Comparison of ENCODE assay signal across 11 mouse cellular contexts in genomic region chrX:10776516-10776818, GRCm38 (mm10).
A peak's percentile ranks its signal among the peaks of the same experiment; 100 is the strongest.
DNase-seq lines count a peak whose midpoint lies in the region; ATAC-seq and TF ChIP-seq lines count a peak whose summit lies in the region.
"Had no signal": no experiment of that assay in that cellular context is flagged by ENCODE, and none has a peak within 500 bp of the region (broad histone marks: within the 10 kb centered on the region; RNA-seq: fewer than 3 reads in every experiment).

No protein-coding gene starts in this region.

- H3K9me3 ChIP-seq in intestine, embryonic 14.5 days (ENCODE audit: control insufficient read depth, low read length): no peaks in the 10 kb centered on the region
- H3K9me3 ChIP-seq in intestine, postnatal 0 days (ENCODE audit: control insufficient read depth): no peaks in the 10 kb centered on the region
- no peaks in the 10 kb centered on the region for H3K9me3 ChIP-seq in limb, embryonic 15.5 days
- no peaks in the 10 kb centered on the region for H3K9me3 ChIP-seq in hindbrain, postnatal 0 days (ENCODE audit: low read length)
- H3K9me3 ChIP-seq: hindbrain, embryonic 10.5 days; liver, embryonic 15.5 days had no signal

- no peaks in the 10 kb centered on the region for H3K4me1 ChIP-seq in intestine, embryonic 14.5 days (replicated peaks; ENCODE audit: control insufficient read depth, insufficient read depth, low read length)
- no peaks in the 10 kb centered on the region for H3K4me1 ChIP-seq in intestine, postnatal 0 days (replicated peaks; ENCODE audit: control insufficient read depth, insufficient read depth, low read length)
- no peaks in the 10 kb centered on the region for H3K4me1 ChIP-seq in limb, embryonic 15.5 days
- H3K4me1 ChIP-seq in hindbrain, postnatal 0 days (ENCODE audit: insufficient read depth, low read length): no peaks in the 10 kb centered on the region
- H3K4me1 ChIP-seq: hindbrain, embryonic 10.5 days; liver, embryonic 15.5 days had no signal

- CTCF ChIA-PET in Patski (lab: Charles Lee): interaction anchor here (1.3 to 1.4 kb wide), 2 partner anchors 16 to 21 kb away, joined by 3 to 8 read pairs; no protein-coding TSS in a partner anchor

- peak overlapping the region; percentile 66; the same call in 1 of the 2 replicates for H3K27ac ChIP-seq in intestine, embryonic 14.5 days (ENCODE audit: low read depth)
- H3K27ac ChIP-seq in intestine, postnatal 0 days (ENCODE audit: low read depth, low read length): no peak overlapping the region
- H3K27ac ChIP-seq in limb, embryonic 15.5 days: peak overlapping the region; percentile 47
- no peak overlapping the region for H3K27ac ChIP-seq in hindbrain, postnatal 0 days
- H3K27ac ChIP-seq: hindbrain, embryonic 10.5 days; liver, embryonic 15.5 days had no signal

- POLR2A ChIA-PET in Patski (lab: Charles Lee): no interaction called here

- no peaks in the 10 kb centered on the region for H3K36me3 ChIP-seq in intestine, embryonic 14.5 days (ENCODE audit: control insufficient read depth, insufficient read depth, low read length)
- no peaks in the 10 kb centered on the region for H3K36me3 ChIP-seq in intestine, postnatal 0 days (ENCODE audit: control insufficient read depth, insufficient read depth)
- no peaks in the 10 kb centered on the region for H3K36me3 ChIP-seq in limb, embryonic 15.5 days
- H3K36me3 ChIP-seq in hindbrain, postnatal 0 days (ENCODE audit: insufficient read depth, low read length): no peaks in the 10 kb centered on the region
- H3K36me3 ChIP-seq: hindbrain, embryonic 10.5 days; liver, embryonic 15.5 days had no signal

- WGBS in intestine, embryonic 14.5 days: 35% methylated on average over 7 of the region's 7 CpGs
- 49% methylated on average over 7 of the region's 7 CpGs for WGBS in intestine, postnatal 0 days
- WGBS in limb, embryonic 15.5 days: 36% methylated on average over 7 of the region's 7 CpGs
- WGBS in hindbrain, postnatal 0 days: 47% methylated on average over 7 of the region's 7 CpGs

- no peak overlapping the region for H3K4me3 ChIP-seq in intestine, embryonic 14.5 days (ENCODE audit: low read depth, low read length)
- H3K4me3 ChIP-seq in intestine, postnatal 0 days (ENCODE audit: low read depth, low read length): no peak overlapping the region
- no peak overlapping the region for H3K4me3 ChIP-seq in limb, embryonic 15.5 days
- H3K4me3 ChIP-seq in hindbrain, postnatal 0 days (ENCODE audit: low read length): no peak overlapping the region
- H3K4me3 ChIP-seq: hindbrain, embryonic 10.5 days; liver, embryonic 15.5 days had no signal

- in situ Hi-C loops in Patski (cut with MboI; ENCODE audit: low pct_unique_long_range_greater_than_20kb): no loop called here

- no peak for TF ChIP-seq CTCF in intestine, postnatal 0 days (IDR thresholded peaks at IDR 0.05; ENCODE audit: low read depth)
- no peak for TF ChIP-seq CTCF in Patski (IDR thresholded peaks at IDR 0.05)
- no peak for TF ChIP-seq CTCF in hindbrain, postnatal 0 days (IDR thresholded peaks at IDR 0.05; ENCODE audit: low read depth)

- DNase-seq in intestine, embryonic 14.5 days (ENCODE audit: low spot score): no peak
- peak; percentile 28 for DNase-seq in 3134 (ENCODE audit: extremely low read depth, insufficient read length, low spot score)
- peak; percentile 35 for DNase-seq in Patski (ENCODE audit: low read depth, low spot score)
- DNase-seq in hindbrain, postnatal 0 days (ENCODE audit: low spot score): no peak
- no peak for DNase-seq in urinary bladder, postnatal 4 days (ENCODE audit: low spot score in 2 of 2)

- no peak for ATAC-seq in intestine, embryonic 14.5 days (replicated peaks; ENCODE audit: low FRiP score, low TSS enrichment, low read depth)
- no peak for ATAC-seq in intestine, postnatal 0 days
- peak; percentile 78 for ATAC-seq in Patski
- no peak for ATAC-seq in limb, embryonic 15.5 days (ENCODE audit: insufficient number of reproducible peaks, low FRiP score, low TSS enrichment, low read depth)
- no peak for ATAC-seq in hindbrain, postnatal 0 days
- ATAC-seq: forebrain, embryonic 14.5 days had no signal

- H3K9ac ChIP-seq in intestine, embryonic 14.5 days (ENCODE audit: low read length): no peak overlapping the region
- H3K9ac ChIP-seq in intestine, postnatal 0 days (ENCODE audit: low read depth, low read length): no peak overlapping the region
- H3K9ac ChIP-seq in limb, embryonic 15.5 days: no peak overlapping the region
- no peak overlapping the region for H3K9ac ChIP-seq in hindbrain, postnatal 0 days (replicated peaks; ENCODE audit: low read length)
- H3K9ac ChIP-seq: liver, embryonic 15.5 days had no signal

- no peak overlapping the region for H3K4me2 ChIP-seq in intestine, embryonic 14.5 days (ENCODE audit: low read length)
- H3K4me2 ChIP-seq in intestine, postnatal 0 days (replicated peaks; ENCODE audit: low read depth): no peak overlapping the region
- no peak overlapping the region for H3K4me2 ChIP-seq in limb, embryonic 15.5 days
- H3K4me2 ChIP-seq in hindbrain, postnatal 0 days (ENCODE audit: low read depth, low read length): no peak overlapping the region
- H3K4me2 ChIP-seq: liver, embryonic 15.5 days; midbrain, embryonic 11.5 days had no signal

- H3K27me3 ChIP-seq in intestine, embryonic 14.5 days (replicated peaks; ENCODE audit: control insufficient read depth, insufficient read depth, low read length): no peaks in the 10 kb centered on the region
- no peaks in the 10 kb centered on the region for H3K27me3 ChIP-seq in intestine, postnatal 0 days (replicated peaks; ENCODE audit: control insufficient read depth, insufficient read depth, low read length)
- H3K27me3 ChIP-seq in Patski: peaks cover 34% of the 10 kb centered on the region
- no peaks in the 10 kb centered on the region for H3K27me3 ChIP-seq in limb, embryonic 15.5 days
- H3K27me3 ChIP-seq in hindbrain, postnatal 0 days (ENCODE audit: insufficient read depth, low read length): no peaks in the 10 kb centered on the region
- H3K27me3 ChIP-seq: liver, embryonic 15.5 days had no signal

Comparison
In these comparisons a context has a peak if more than half of its experiments do, and no peak if none do; other contexts are left out.
1. H3K27ac ChIP-seq: peak in intestine, embryonic 14.5 days (single experiment) and limb, embryonic 15.5 days (single experiment); none in intestine, postnatal 0 days (single experiment) and hindbrain, postnatal 0 days (single experiment).
2. DNase-seq: peak in 3134 (single experiment) and Patski (single experiment); none in intestine, embryonic 14.5 days (single experiment), hindbrain, postnatal 0 days (single experiment) and urinary bladder, postnatal 4 days (0 of 2).